Mouse (Mus musculus) heart, adult 2 months (tissue): ENCODE results near the gene Pmpcb.

ENCODE experiments used
- CTCF ChIP-seq: fragments of 200-600 bp; IDR thresholded peaks from 2 replicates; pipeline ENCODE4 v1.8.1; 2022; ENCODE audit warnings: antibody characterized with exemption, mild to moderate bottlenecking, moderate library complexity
- POLR2A ChIP-seq: fragments of 200-500 bp; IDR thresholded peaks from 2 replicates; pipeline ENCODE4 v1.6.1; 2011; ENCODE audit warnings: mild to moderate bottlenecking, low read depth, low read length, control low read depth; ENCODE audit not compliant: insufficient read depth

DNA sequence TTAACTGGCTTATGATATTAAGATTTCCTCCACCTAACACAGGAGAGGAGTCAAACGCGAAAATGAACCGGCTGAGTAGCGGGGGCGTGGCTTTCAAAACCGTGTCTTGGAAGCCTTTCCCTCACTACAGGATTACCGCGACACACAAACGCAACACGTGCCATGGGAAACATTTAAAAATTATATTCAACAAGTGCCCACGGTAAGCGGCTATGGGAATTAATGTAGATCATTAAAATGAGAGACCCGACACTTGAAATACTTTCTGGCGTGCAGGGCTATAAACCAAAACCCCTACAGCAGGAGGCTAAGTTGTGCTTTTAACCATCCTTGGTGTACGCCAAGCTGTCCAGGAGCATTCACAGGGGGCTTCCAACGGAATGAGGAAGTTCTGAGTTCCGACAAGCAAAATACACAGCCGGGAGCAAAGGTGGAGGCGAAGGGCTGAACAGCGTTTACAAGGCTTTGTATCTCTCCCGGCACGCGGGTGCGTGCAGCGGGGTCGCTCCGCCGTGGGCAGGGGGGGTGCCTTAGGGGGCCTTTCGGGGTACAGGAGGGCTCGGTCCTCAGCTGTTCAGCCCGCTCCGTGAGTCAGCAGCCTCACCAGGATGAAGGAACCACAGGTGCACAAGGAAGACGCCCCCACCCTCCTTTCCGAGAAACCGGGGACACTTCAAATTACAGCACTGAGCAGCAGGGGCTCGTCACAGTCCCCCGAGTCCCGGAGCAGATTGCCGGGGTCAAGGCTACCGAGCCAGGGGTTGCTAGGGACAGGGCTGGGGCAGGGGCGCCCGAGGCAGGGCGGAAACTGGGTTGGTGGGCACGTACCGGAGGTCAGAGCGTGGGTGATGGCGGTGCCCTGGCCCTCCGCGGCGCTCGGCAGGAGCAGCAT is 47.5 kb downstream of the Pmpcb start:
- TF ChIP-seq CTCF: no peak
- no peak for TF ChIP-seq POLR2A
